Mouse (Mus musculus): ENCODE data around the gene S1pr2. TPM values are rescaled to one million over a fixed set of nuclear protein-coding genes. Genes with fewer than 3 reads are reported as not detected.
A peak's percentile ranks its signal among the peaks of the same experiment; 100 is the strongest.
"Not testable (repeated sequence)": the region's sequence is repeated elsewhere in the genome, so short reads cannot be mapped to it uniquely, and the experiment has no call there.

S1pr2 gene
- polyA plus RNA-seq, 1 experiment from 2014 or later = 4.7 TPM

- H3K4me1 ChIP-seq (replicated peaks) = peaks cover 52% of the 10 kb centered on the region
- H3K9ac ChIP-seq = peak overlapping the region; percentile 34; the same call in 1 of the 2 replicates
- WGBS (ENCODE audit: insufficient replicate concordance) = 10% methylated on average over 1 of the region's 1 CpGs
- peaks cover 17% of the 10 kb centered on the region for H3K36me3 ChIP-seq
- DNase-seq = no peak
- H3K27ac ChIP-seq = peak overlapping the region; percentile 39; the same call in 1 of the 2 replicates
- H3K4me2 ChIP-seq = 0 out of 2 replicates have a peak overlapping the region, but pooled peaks have one; percentile 2
- H3K9me3 ChIP-seq (replicated peaks) = no peaks in the 10 kb centered on the region
- H3K4me3 ChIP-seq (replicated peaks) = no peak overlapping the region
- no peak for ATAC-seq (ENCODE audit: low read depth)
- H3K27me3 ChIP-seq = peaks cover 36% of the 10 kb centered on the region
Measured at GRCm38 (mm10) chr9:21012368-21012767, 35.8 kb upstream of the S1pr2 start.

- H3K9ac ChIP-seq = peak overlapping the region; percentile 34
- H3K9me3 ChIP-seq (replicated peaks) = no peaks in the 10 kb centered on the region
- peak overlapping the region; percentile 39 for H3K27ac ChIP-seq
- ATAC-seq (ENCODE audit: low read depth) (peak; percentile 31; the same call in 1 of the 2 replicates), DNase-seq (no peak)
- H3K4me1 ChIP-seq (replicated peaks) = peaks cover 47% of the 10 kb centered on the region
- peaks cover 31% of the 10 kb centered on the region for H3K27me3 ChIP-seq
- H3K4me3 ChIP-seq (replicated peaks) = no peak overlapping the region
- peaks cover 22% of the 10 kb centered on the region for H3K36me3 ChIP-seq
- 0 out of 2 replicates have a peak overlapping the region, but pooled peaks have one; percentile 2 for H3K4me2 ChIP-seq
- 14% methylated on average over 5 of the region's 5 CpGs for WGBS (ENCODE audit: insufficient replicate concordance)
Measured at GRCm38 (mm10) chr9:21011846-21012312, 35.3 kb upstream of the S1pr2 start.

GRCm38 (mm10) chr9:21010939-21011541, 34.5 kb upstream of the S1pr2 start:
- H3K27me3 ChIP-seq = peaks cover 23% of the 10 kb centered on the region
- H3K4me1 ChIP-seq (replicated peaks) = peaks cover 40% of the 10 kb centered on the region
- not testable (repeated sequence) for H3K9ac ChIP-seq; DNase-seq; H3K9me3 ChIP-seq (replicated peaks); ATAC-seq (ENCODE audit: low read depth); H3K4me3 ChIP-seq (replicated peaks); H3K4me2 ChIP-seq
- peak overlapping the region; percentile 43; the same call in 1 of the 2 replicates for H3K27ac ChIP-seq
- 66% methylated on average over 9 of the region's 9 CpGs for WGBS (ENCODE audit: insufficient replicate concordance)
- peaks cover 31% of the 10 kb centered on the region for H3K36me3 ChIP-seq

- H3K9ac ChIP-seq = no peak overlapping the region
- WGBS (ENCODE audit: insufficient replicate concordance) = 46% methylated on average over 2 of the region's 2 CpGs
- ATAC-seq (ENCODE audit: low read depth) (no peak), DNase-seq (no peak)
- peaks cover 34% of the 10 kb centered on the region for H3K4me1 ChIP-seq (replicated peaks)
- H3K4me3 ChIP-seq (replicated peaks) = no peak overlapping the region
- H3K36me3 ChIP-seq = peaks cover 36% of the 10 kb centered on the region
- H3K9me3 ChIP-seq (replicated peaks) = no peaks in the 10 kb centered on the region
- peaks cover 16% of the 10 kb centered on the region for H3K27me3 ChIP-seq
- H3K4me2 ChIP-seq = no peak overlapping the region
- H3K27ac ChIP-seq = peak overlapping the region; percentile 43; the same call in 1 of the 2 replicates
Measured at GRCm38 (mm10) chr9:21010362-21010761, 33.8 kb upstream of the S1pr2 start.

- Histone ChIP-seq H3K9me3 (replicated peaks) (no peaks in the 10 kb centered on the region), H3K36me3 (peaks cover 46% of the 10 kb centered on the region), H3K9ac (no peak overlapping the region), H3K27me3 (no peaks in the 10 kb centered on the region), H3K4me2 (no peak overlapping the region), H3K27ac (0 out of 2 replicates have a peak overlapping the region, but pooled peaks have one; percentile 22), H3K4me3 (replicated peaks) (no peak overlapping the region), H3K4me1 (replicated peaks) (peaks cover 45% of the 10 kb centered on the region)
- 70% methylated on average over 7 of the region's 7 CpGs for WGBS (ENCODE audit: insufficient replicate concordance)
- ATAC-seq (ENCODE audit: low read depth) = no peak
- DNase-seq = no peak
Measured at GRCm38 (mm10) chr9:21008007-21008406, 31.4 kb upstream of the S1pr2 start.

GRCm38 (mm10) chr9:21007313-21007952, 30.9 kb upstream of the S1pr2 start:
- ATAC-seq (ENCODE audit: low read depth) = no peak
- peaks cover 39% of the 10 kb centered on the region for H3K4me1 ChIP-seq (replicated peaks)
- no peak overlapping the region for H3K4me3 ChIP-seq (replicated peaks)
- H3K9ac ChIP-seq = no peak overlapping the region
- H3K36me3 ChIP-seq = peaks cover 46% of the 10 kb centered on the region
- no peaks in the 10 kb centered on the region for H3K9me3 ChIP-seq (replicated peaks)
- WGBS (ENCODE audit: insufficient replicate concordance) = 86% methylated on average over 10 of the region's 10 CpGs
- no peaks in the 10 kb centered on the region for H3K27me3 ChIP-seq
- DNase-seq = no peak
- H3K27ac ChIP-seq = no peak overlapping the region
- H3K4me2 ChIP-seq = no peak overlapping the region

- H3K4me2 ChIP-seq = peak within 1 kb of the TSS; percentile 87
- H3K4me1 ChIP-seq (replicated peaks) = peaks cover 38% of the 10 kb centered on the region
- H3K4me3 ChIP-seq (replicated peaks) = peak within 1 kb of the TSS; percentile 82
- H3K36me3 ChIP-seq = peaks cover 34% of the 10 kb centered on the region
- DNase-seq (peak; percentile 81), ATAC-seq (ENCODE audit: low read depth) (peak; percentile 84)
- WGBS (ENCODE audit: insufficient replicate concordance) = under 1% methylated on average over 72 of the region's 72 CpGs
- H3K27me3 ChIP-seq = no peaks in the 10 kb centered on the region
- peak within 1 kb of the TSS; percentile 81 for H3K9ac ChIP-seq
- no peaks in the 10 kb centered on the region for H3K9me3 ChIP-seq (replicated peaks)
- peak within 1 kb of the TSS; percentile 83 for H3K27ac ChIP-seq
Measured at GRCm38 (mm10) chr9:21002627-21003551, 26.3 kb upstream of the S1pr2 start, which contains the start of gene Mrpl4. Mrpl4 (plus strand) TSS chr9:21002738.

- 13% methylated on average over 7 of the region's 7 CpGs for WGBS (ENCODE audit: insufficient replicate concordance)
- Histone ChIP-seq H3K36me3 (peaks cover 27% of the 10 kb centered on the region), H3K4me1 (replicated peaks) (peaks cover 45% of the 10 kb centered on the region), H3K4me3 (replicated peaks) (peak overlapping the region; percentile 82), H3K9ac (peak overlapping the region; percentile 81), H3K27me3 (no peaks in the 10 kb centered on the region), H3K27ac (peak overlapping the region; percentile 83), H3K4me2 (peak overlapping the region; percentile 87), H3K9me3 (replicated peaks) (no peaks in the 10 kb centered on the region)
- DNase-seq = no peak
- peak; percentile 22 for ATAC-seq (ENCODE audit: low read depth)
Measured at GRCm38 (mm10) chr9:21002270-21002626, 25.7 kb upstream of the S1pr2 start.

GRCm38 (mm10) chr9:21001651-21002200, 25.1 kb upstream of the S1pr2 start:
- no peaks in the 10 kb centered on the region for H3K27me3 ChIP-seq
- ATAC-seq (ENCODE audit: low read depth) (no peak), DNase-seq (no peak)
- peaks cover 22% of the 10 kb centered on the region for H3K36me3 ChIP-seq
- peaks cover 48% of the 10 kb centered on the region for H3K4me1 ChIP-seq (replicated peaks)
- no peak overlapping the region; the same call in 1 of the 2 replicates for H3K4me3 ChIP-seq (replicated peaks)
- 66% methylated on average over 6 of the region's 6 CpGs for WGBS (ENCODE audit: insufficient replicate concordance)
- 0 out of 2 replicates have a peak overlapping the region, but pooled peaks have one; percentile 45 for H3K27ac ChIP-seq
- no peak overlapping the region for H3K9ac ChIP-seq
- H3K9me3 ChIP-seq (replicated peaks) = no peaks in the 10 kb centered on the region
- peak overlapping the region; percentile 87 for H3K4me2 ChIP-seq

- H3K27ac ChIP-seq = no peak overlapping the region; the same call in 1 of the 2 replicates
- no peak overlapping the region for H3K9ac ChIP-seq
- H3K4me3 ChIP-seq (replicated peaks) = no peak overlapping the region
- no peaks in the 10 kb centered on the region for H3K9me3 ChIP-seq (replicated peaks)
- H3K4me1 ChIP-seq (replicated peaks) = peaks cover 50% of the 10 kb centered on the region
- no peak for DNase-seq
- no peak overlapping the region for H3K4me2 ChIP-seq
- H3K27me3 ChIP-seq = no peaks in the 10 kb centered on the region
- ATAC-seq (ENCODE audit: low read depth) = no peak
- H3K36me3 ChIP-seq = peaks cover 13% of the 10 kb centered on the region
Measured at GRCm38 (mm10) chr9:21000811-21001210, 24.2 kb upstream of the S1pr2 start.
